ENCODE assay signal across 12 mouse cellular contexts in genomic region chr6:51633663-51634362, GRCm38 (mm10).
DNase-seq lines count a peak whose midpoint lies in the region; ATAC-seq lines count a peak whose summit lies in the region.
"Had no signal": no experiment of that assay in that cellular context is flagged by ENCODE, and none has a peak within 500 bp of the region (broad histone marks: within the 10 kb centered on the region; RNA-seq: fewer than 3 reads in every experiment).

No protein-coding gene starts in this region.

- WGBS in hindbrain, embryonic 10.5 days = 64% methylated on average over 8 of the region's 8 CpGs
- WGBS in hindbrain, embryonic 11.5 days = 58% methylated on average over 8 of the region's 8 CpGs
- WGBS in heart, embryonic 11.5 days (ENCODE audit: insufficient replicate concordance) = 15% methylated on average over 8 of the region's 8 CpGs
- 17% methylated on average over 8 of the region's 8 CpGs for WGBS in liver, embryonic 15.5 days (ENCODE audit: insufficient replicate concordance)

- peak overlapping the region; percentile 56 for H3K27ac ChIP-seq in hindbrain, embryonic 10.5 days
- no peak overlapping the region for H3K27ac ChIP-seq in hindbrain, embryonic 11.5 days (ENCODE audit: low read depth, low read length)
- peak overlapping the region; percentile 76 for H3K27ac ChIP-seq in heart, embryonic 11.5 days (ENCODE audit: low read depth, low read length)
- peak overlapping the region; percentile 53 for H3K27ac ChIP-seq in liver, embryonic 15.5 days (replicated peaks)

- no peak overlapping the region for H3K4me2 ChIP-seq in hindbrain, embryonic 11.5 days (replicated peaks; ENCODE audit: low read depth, low read length)
- peak overlapping the region; percentile 44 for H3K4me2 ChIP-seq in heart, embryonic 11.5 days
- H3K4me2 ChIP-seq in liver, embryonic 15.5 days = peak overlapping the region; percentile 48

- no peak overlapping the region for H3K9ac ChIP-seq in hindbrain, embryonic 11.5 days (ENCODE audit: low read depth, low read length)
- H3K9ac ChIP-seq in heart, embryonic 11.5 days (ENCODE audit: low read depth, low read length) = peak overlapping the region; percentile 28
- no peak overlapping the region for H3K9ac ChIP-seq in liver, embryonic 15.5 days

- peaks cover 27% of the 10 kb centered on the region; the same call in 1 of the 2 replicates for H3K4me1 ChIP-seq in hindbrain, embryonic 10.5 days (replicated peaks)
- H3K4me1 ChIP-seq in hindbrain, embryonic 11.5 days (replicated peaks; ENCODE audit: control insufficient read depth, insufficient read depth, low read length) = no peaks in the 10 kb centered on the region
- peaks cover 19% of the 10 kb centered on the region for H3K4me1 ChIP-seq in heart, embryonic 11.5 days (ENCODE audit: control insufficient read depth, insufficient read depth, low read length)
- H3K4me1 ChIP-seq in liver, embryonic 15.5 days (replicated peaks) = peaks cover 47% of the 10 kb centered on the region

- no peak overlapping the region for H3K4me3 ChIP-seq in hindbrain, embryonic 10.5 days
- H3K4me3 ChIP-seq in hindbrain, embryonic 11.5 days (ENCODE audit: low read depth, low read length) = no peak overlapping the region
- no peak overlapping the region for H3K4me3 ChIP-seq in heart, embryonic 11.5 days (ENCODE audit: low read depth, low read length)
- H3K4me3 ChIP-seq in liver, embryonic 15.5 days (replicated peaks) = no peak overlapping the region

- no peak for DNase-seq in hindbrain, embryonic 10.5 days (ENCODE audit: low spot score)
- no peak for DNase-seq in hindbrain, embryonic 11.5 days (ENCODE audit: low spot score)
- DNase-seq in 416B (ENCODE audit: low read depth) = peak; percentile 47
- no peak for DNase-seq in adrenal gland, postnatal 14 days
- no peak for DNase-seq in ovary, adult 18-20 months (ENCODE audit: low spot score)
- no peak for DNase-seq in frontal cortex, postnatal 25 days (ENCODE audit: low spot score in 2 of 2)
- DNase-seq: cerebellum, postnatal 25 days; left cerebral cortex, postnatal 4 days; thymus, adult 18-20 months had no signal

- no peak for ATAC-seq in hindbrain, embryonic 11.5 days (ENCODE audit: low FRiP score)
- peak; percentile 78 for ATAC-seq in heart, embryonic 11.5 days (replicated peaks; ENCODE audit: insufficient number of reproducible peaks, low FRiP score, low TSS enrichment)
- ATAC-seq in liver, embryonic 15.5 days (ENCODE audit: insufficient read depth) = peak; percentile 86
- ATAC-seq: hindbrain, embryonic 16.5 days had no signal

- H3K9me3 ChIP-seq in hindbrain, embryonic 10.5 days = no peaks in the 10 kb centered on the region
- no peaks in the 10 kb centered on the region for H3K9me3 ChIP-seq in hindbrain, embryonic 11.5 days (ENCODE audit: control insufficient read depth, low read length)
- no peaks in the 10 kb centered on the region for H3K9me3 ChIP-seq in heart, embryonic 11.5 days (replicated peaks; ENCODE audit: control insufficient read depth, low read length)
- no peaks in the 10 kb centered on the region for H3K9me3 ChIP-seq in liver, embryonic 15.5 days (replicated peaks)

- no peaks in the 10 kb centered on the region for H3K27me3 ChIP-seq in hindbrain, embryonic 10.5 days (ENCODE audit: insufficient read depth, poor library complexity, severe bottlenecking)
- no peaks in the 10 kb centered on the region for H3K27me3 ChIP-seq in hindbrain, embryonic 11.5 days (ENCODE audit: control insufficient read depth, insufficient read depth, low read length)
- H3K27me3 ChIP-seq in heart, embryonic 11.5 days (ENCODE audit: control insufficient read depth, insufficient read depth, low read length) = no peaks in the 10 kb centered on the region
- H3K27me3 ChIP-seq in liver, embryonic 15.5 days = 0 out of 2 replicates have a peak, but pooled peaks cover 3% of the 10 kb centered on the region

- no peaks in the 10 kb centered on the region for H3K36me3 ChIP-seq in hindbrain, embryonic 10.5 days
- no peaks in the 10 kb centered on the region for H3K36me3 ChIP-seq in hindbrain, embryonic 11.5 days (ENCODE audit: control insufficient read depth, insufficient read depth, low read length)
- no peaks in the 10 kb centered on the region for H3K36me3 ChIP-seq in heart, embryonic 11.5 days (ENCODE audit: control insufficient read depth, insufficient read depth, low read length)
- no peaks in the 10 kb centered on the region for H3K36me3 ChIP-seq in liver, embryonic 15.5 days (replicated peaks)
